Comparison of ENCODE assay signal across 27 mouse cellular contexts in the genomic region with DNA sequence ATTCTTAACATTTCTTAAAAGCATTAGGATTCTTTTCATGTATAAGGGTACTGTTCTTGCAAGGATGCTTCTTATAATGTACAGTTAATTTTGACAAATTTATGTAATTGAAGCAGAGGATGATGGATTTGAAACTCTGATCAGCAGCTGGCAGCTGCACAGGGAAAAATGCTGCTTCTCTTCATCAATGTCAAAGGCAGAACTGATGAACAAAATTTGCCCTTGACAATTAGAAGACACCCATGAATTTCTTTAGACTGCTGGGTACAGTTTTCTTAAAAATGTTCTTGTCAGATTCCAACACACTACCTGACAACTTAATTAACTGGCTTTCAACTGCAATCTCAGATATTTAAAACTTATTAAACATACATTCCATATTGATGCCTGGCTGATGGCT.
"Had no signal": no experiment of that assay in that cellular context is flagged by ENCODE, and none has a peak within 500 bp of the region (broad histone marks: within the 10 kb centered on the region; RNA-seq: fewer than 3 reads in every experiment).

No protein-coding gene starts in this region.

- H3K4me2 ChIP-seq: heart, embryonic 13.5 days; heart, embryonic 15.5 days; hindbrain, embryonic 13.5 days; hindbrain, embryonic 15.5 days; kidney, embryonic 15.5 days; limb, embryonic 13.5 days; limb, embryonic 15.5 days; liver, embryonic 12.5 days had no signal

- H3K27ac ChIP-seq: gastrocnemius, adult 2 months; heart, embryonic 10.5 days; heart, embryonic 13.5 days; heart, embryonic 15.5 days; hindbrain, embryonic 15.5 days; hindbrain, postnatal 0 days; kidney, embryonic 15.5 days; kidney, postnatal 0 days; limb, embryonic 13.5 days; limb, embryonic 15.5 days; liver, embryonic 12.5 days; liver, embryonic 14.5 days had no signal

- H3K36me3 ChIP-seq: heart, embryonic 10.5 days; heart, embryonic 13.5 days; heart, embryonic 15.5 days; hindbrain, embryonic 13.5 days; hindbrain, embryonic 15.5 days; kidney, embryonic 15.5 days; limb, embryonic 13.5 days; limb, embryonic 15.5 days had no signal

- H3K9ac ChIP-seq: heart, embryonic 13.5 days; heart, embryonic 15.5 days; hindbrain, embryonic 13.5 days; hindbrain, embryonic 15.5 days; kidney, embryonic 15.5 days; limb, embryonic 13.5 days; limb, embryonic 15.5 days; liver, embryonic 12.5 days; liver, embryonic 14.5 days had no signal

- H3K4me1 ChIP-seq: liver, embryonic 12.5 days had no signal

- H3K4me3 ChIP-seq: gastrocnemius, adult 2 months; heart, embryonic 10.5 days; heart, embryonic 13.5 days; heart, embryonic 15.5 days; hindbrain, embryonic 13.5 days; hindbrain, embryonic 15.5 days; kidney, embryonic 15.5 days; limb, embryonic 13.5 days; limb, embryonic 15.5 days; liver, embryonic 12.5 days had no signal

- ATAC-seq: hindbrain, postnatal 0 days; intestine, embryonic 16.5 days; liver, embryonic 12.5 days had no signal

- DNase-seq: gastrocnemius, adult 2 months; gastrocnemius, postnatal 10 days; gastrocnemius, postnatal 25 days; heart, adult 18-20 months; heart, postnatal 14 days; heart, postnatal 36 days; kidney, adult 11 months; kidney, adult 2 months; kidney, adult 9 months; kidney, postnatal 14 days; kidney, postnatal 36 days; layer of hippocampus, adult 9-11 months; layer of hippocampus, postnatal 36 days; left cerebral cortex, postnatal 4 days had no signal

- H3K9me3 ChIP-seq: heart, embryonic 10.5 days; heart, embryonic 13.5 days; heart, embryonic 15.5 days; hindbrain, embryonic 13.5 days; hindbrain, embryonic 15.5 days; kidney, embryonic 15.5 days; limb, embryonic 13.5 days; limb, embryonic 15.5 days; liver, embryonic 12.5 days had no signal

- H3K27me3 ChIP-seq: heart, embryonic 13.5 days; heart, embryonic 15.5 days; hindbrain, embryonic 13.5 days; hindbrain, embryonic 15.5 days; kidney, embryonic 15.5 days; limb, embryonic 13.5 days; limb, embryonic 15.5 days; liver, embryonic 12.5 days had no signal
